Mouse (Mus musculus): Measurements from ENCODE around the gene N4bp1. TPM values are rescaled to one million over a fixed set of nuclear protein-coding genes. Genes with fewer than 3 reads are reported as not detected.

Gene N4bp1
- polyA plus RNA-seq, 1 experiment from 2014 or later: 11.9 TPM

GRCm38 (mm10) chr8:86920996-86921395, 35.9 kb upstream of the N4bp1 start:
- no peak overlapping the region for H3K4me3 ChIP-seq (ENCODE audit: low read depth, low read length)
- H3K36me3 ChIP-seq (ENCODE audit: control insufficient read depth, insufficient read depth, low read length): no peaks in the 10 kb centered on the region
- H3K9me3 ChIP-seq (ENCODE audit: control insufficient read depth, low read length): no peaks in the 10 kb centered on the region
- DNase-seq (ENCODE audit: low spot score) (no peak), ATAC-seq (ENCODE audit: low FRiP score) (no peak)
- 80% methylated on average over 5 of the region's 5 CpGs for WGBS
- no peak overlapping the region for H3K27ac ChIP-seq (ENCODE audit: low read depth, low read length)
- no peak overlapping the region for H3K9ac ChIP-seq (ENCODE audit: low read depth, low read length)
- no peak overlapping the region for H3K4me2 ChIP-seq (replicated peaks; ENCODE audit: low read depth, low read length)
- H3K4me1 ChIP-seq (replicated peaks; ENCODE audit: control insufficient read depth, insufficient read depth, low read length): no peaks in the 10 kb centered on the region
- no peaks in the 10 kb centered on the region for H3K27me3 ChIP-seq (ENCODE audit: control insufficient read depth, insufficient read depth, low read length)

- WGBS: 53% methylated on average over 7 of the region's 7 CpGs
- ATAC-seq (ENCODE audit: low FRiP score): no peak
- Histone ChIP-seq H3K27me3 (ENCODE audit: control insufficient read depth, insufficient read depth, low read length) (no peaks in the 10 kb centered on the region), H3K36me3 (ENCODE audit: control insufficient read depth, insufficient read depth, low read length) (no peaks in the 10 kb centered on the region), H3K4me2 (replicated peaks; ENCODE audit: low read depth, low read length) (no peak overlapping the region), H3K4me1 (replicated peaks; ENCODE audit: control insufficient read depth, insufficient read depth, low read length) (no peaks in the 10 kb centered on the region), H3K9me3 (ENCODE audit: control insufficient read depth, low read length) (no peaks in the 10 kb centered on the region), H3K9ac (ENCODE audit: low read depth, low read length) (no peak overlapping the region), H3K4me3 (ENCODE audit: low read depth, low read length) (no peak overlapping the region), H3K27ac (ENCODE audit: low read depth, low read length) (no peak overlapping the region)
- DNase-seq (ENCODE audit: low spot score): no peak
Observed at GRCm38 (mm10) chr8:86920455-86920854, 35.4 kb upstream of the N4bp1 start.

- ATAC-seq (ENCODE audit: low FRiP score) (no peak), DNase-seq (ENCODE audit: low spot score) (no peak)
- Histone ChIP-seq H3K27me3 (ENCODE audit: control insufficient read depth, insufficient read depth, low read length) (no peaks in the 10 kb centered on the region), H3K9me3 (ENCODE audit: control insufficient read depth, low read length) (no peaks in the 10 kb centered on the region), H3K36me3 (ENCODE audit: control insufficient read depth, insufficient read depth, low read length) (no peaks in the 10 kb centered on the region), H3K4me1 (replicated peaks; ENCODE audit: control insufficient read depth, insufficient read depth, low read length) (no peaks in the 10 kb centered on the region), H3K4me3 (ENCODE audit: low read depth, low read length) (no peak overlapping the region), H3K9ac (ENCODE audit: low read depth, low read length) (no peak overlapping the region), H3K4me2 (replicated peaks; ENCODE audit: low read depth, low read length) (no peak overlapping the region), H3K27ac (ENCODE audit: low read depth, low read length) (no peak overlapping the region)
- whole genome bisulfite sequencing: 88% methylated on average over 7 of the region's 7 CpGs
Observed at GRCm38 (mm10) chr8:86920024-86920423, 35.0 kb upstream of the N4bp1 start.

- WGBS: 84% methylated on average over 4 of the region's 4 CpGs
- Histone ChIP-seq H3K27me3 (ENCODE audit: control insufficient read depth, insufficient read depth, low read length) (no peaks in the 10 kb centered on the region), H3K36me3 (ENCODE audit: control insufficient read depth, insufficient read depth, low read length) (no peaks in the 10 kb centered on the region), H3K4me3 (ENCODE audit: low read depth, low read length) (no peak overlapping the region), H3K4me2 (replicated peaks; ENCODE audit: low read depth, low read length) (no peak overlapping the region), H3K9me3 (ENCODE audit: control insufficient read depth, low read length) (no peaks in the 10 kb centered on the region), H3K9ac (ENCODE audit: low read depth, low read length) (no peak overlapping the region), H3K4me1 (replicated peaks; ENCODE audit: control insufficient read depth, insufficient read depth, low read length) (no peaks in the 10 kb centered on the region), H3K27ac (ENCODE audit: low read depth, low read length) (no peak overlapping the region)
- ATAC-seq (ENCODE audit: low FRiP score) (no peak), DNase-seq (ENCODE audit: low spot score) (no peak)
Observed at GRCm38 (mm10) chr8:86919262-86919661, 34.2 kb upstream of the N4bp1 start.

- H3K9ac ChIP-seq (ENCODE audit: low read depth, low read length): no peak overlapping the region
- ATAC-seq (ENCODE audit: low FRiP score): no peak
- H3K9me3 ChIP-seq (ENCODE audit: control insufficient read depth, low read length): no peaks in the 10 kb centered on the region
- H3K27ac ChIP-seq (ENCODE audit: low read depth, low read length): no peak overlapping the region
- no peaks in the 10 kb centered on the region for H3K27me3 ChIP-seq (ENCODE audit: control insufficient read depth, insufficient read depth, low read length)
- H3K4me2 ChIP-seq (replicated peaks; ENCODE audit: low read depth, low read length): no peak overlapping the region
- no peak overlapping the region for H3K4me3 ChIP-seq (ENCODE audit: low read depth, low read length)
- DNase-seq (ENCODE audit: low spot score): no peak
- WGBS: 83% methylated on average over 2 of the region's 2 CpGs
- H3K36me3 ChIP-seq (ENCODE audit: control insufficient read depth, insufficient read depth, low read length): no peaks in the 10 kb centered on the region
- H3K4me1 ChIP-seq (replicated peaks; ENCODE audit: control insufficient read depth, insufficient read depth, low read length): no peaks in the 10 kb centered on the region
Observed at GRCm38 (mm10) chr8:86918093-86918492, 33.0 kb upstream of the N4bp1 start.

DNA sequence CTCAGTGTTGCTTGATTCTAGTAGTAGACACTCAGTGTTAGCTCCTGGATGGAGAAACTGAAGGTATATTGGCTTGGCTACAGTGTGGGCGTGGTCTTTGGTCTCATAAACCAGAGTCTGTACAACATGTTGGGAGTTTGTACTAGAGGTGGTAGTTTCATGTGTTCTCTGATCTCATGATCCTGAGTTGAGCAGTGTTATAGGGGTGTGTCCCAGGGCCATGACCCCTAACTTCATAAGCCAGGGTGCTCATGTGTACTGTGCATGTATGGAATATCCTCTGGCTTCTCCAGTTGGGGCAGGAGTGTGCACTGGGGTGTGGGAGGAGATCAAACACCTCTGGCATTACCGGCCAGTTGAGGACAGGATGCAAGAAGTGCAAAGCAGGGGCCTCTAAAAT, 32.6 kb upstream of the N4bp1 start:
- Histone ChIP-seq H3K4me1 (replicated peaks; ENCODE audit: control insufficient read depth, insufficient read depth, low read length) (no peaks in the 10 kb centered on the region), H3K9ac (ENCODE audit: low read depth, low read length) (no peak overlapping the region), H3K4me3 (ENCODE audit: low read depth, low read length) (no peak overlapping the region), H3K27me3 (ENCODE audit: control insufficient read depth, insufficient read depth, low read length) (no peaks in the 10 kb centered on the region), H3K36me3 (ENCODE audit: control insufficient read depth, insufficient read depth, low read length) (no peaks in the 10 kb centered on the region), H3K4me2 (replicated peaks; ENCODE audit: low read depth, low read length) (no peak overlapping the region), H3K9me3 (ENCODE audit: control insufficient read depth, low read length) (no peaks in the 10 kb centered on the region), H3K27ac (ENCODE audit: low read depth, low read length) (no peak overlapping the region)
- no peak for DNase-seq (ENCODE audit: low spot score)
- ATAC-seq (ENCODE audit: low FRiP score): no peak
- 85% methylated on average over 2 of the region's 2 CpGs for WGBS

GRCm38 (mm10) chr8:86916369-86916768, 31.3 kb upstream of the N4bp1 start:
- no peaks in the 10 kb centered on the region for H3K9me3 ChIP-seq (ENCODE audit: control insufficient read depth, low read length)
- H3K36me3 ChIP-seq (ENCODE audit: control insufficient read depth, insufficient read depth, low read length): no peaks in the 10 kb centered on the region
- 89% methylated on average over 4 of the region's 4 CpGs for WGBS
- no peak overlapping the region for H3K4me2 ChIP-seq (replicated peaks; ENCODE audit: low read depth, low read length)
- no peak overlapping the region for H3K9ac ChIP-seq (ENCODE audit: low read depth, low read length)
- no peak overlapping the region for H3K4me3 ChIP-seq (ENCODE audit: low read depth, low read length)
- H3K27me3 ChIP-seq (ENCODE audit: control insufficient read depth, insufficient read depth, low read length): no peaks in the 10 kb centered on the region
- no peak overlapping the region for H3K27ac ChIP-seq (ENCODE audit: low read depth, low read length)
- no peak for DNase-seq (ENCODE audit: low spot score)
- no peak for ATAC-seq (ENCODE audit: low FRiP score)
- no peaks in the 10 kb centered on the region for H3K4me1 ChIP-seq (replicated peaks; ENCODE audit: control insufficient read depth, insufficient read depth, low read length)

DNA sequence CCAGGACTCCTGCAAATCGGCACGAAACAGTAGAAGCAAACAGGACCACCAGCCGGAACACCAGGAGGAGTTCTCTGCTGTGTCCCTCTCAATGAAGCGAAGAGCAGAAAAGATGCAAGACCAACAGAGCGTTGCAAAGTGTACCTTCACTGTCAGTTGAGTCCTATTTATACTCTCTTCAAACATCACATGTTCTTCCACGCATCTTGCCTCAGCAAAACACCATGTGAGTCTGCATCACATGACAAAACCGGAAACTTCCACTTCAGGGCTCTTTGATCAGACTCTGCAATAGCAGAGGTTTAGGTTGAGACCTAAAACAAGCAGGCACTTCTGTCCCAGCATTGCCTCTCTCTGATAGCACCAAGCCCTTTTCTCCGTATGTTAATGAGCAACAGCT, 26.1 kb upstream of the N4bp1 start:
- Histone ChIP-seq H3K36me3 (ENCODE audit: control insufficient read depth, insufficient read depth, low read length) (no peaks in the 10 kb centered on the region), H3K27ac (ENCODE audit: low read depth, low read length) (no peak overlapping the region), H3K4me2 (replicated peaks; ENCODE audit: low read depth, low read length) (no peak overlapping the region), H3K9ac (ENCODE audit: low read depth, low read length) (no peak overlapping the region), H3K9me3 (ENCODE audit: control insufficient read depth, low read length) (no peaks in the 10 kb centered on the region), H3K4me1 (replicated peaks; ENCODE audit: control insufficient read depth, insufficient read depth, low read length) (no peaks in the 10 kb centered on the region), H3K4me3 (ENCODE audit: low read depth, low read length) (no peak overlapping the region), H3K27me3 (ENCODE audit: control insufficient read depth, insufficient read depth, low read length) (no peaks in the 10 kb centered on the region)
- WGBS: 84% methylated on average over 8 of the region's 8 CpGs
- no peak for ATAC-seq (ENCODE audit: low FRiP score)
- no peak for DNase-seq (ENCODE audit: low spot score)

- Histone ChIP-seq H3K4me1 (replicated peaks; ENCODE audit: control insufficient read depth, insufficient read depth, low read length) (no peaks in the 10 kb centered on the region), H3K4me2 (replicated peaks; ENCODE audit: low read depth, low read length) (no peak overlapping the region), H3K27me3 (ENCODE audit: control insufficient read depth, insufficient read depth, low read length) (no peaks in the 10 kb centered on the region), H3K9me3 (ENCODE audit: control insufficient read depth, low read length) (no peaks in the 10 kb centered on the region), H3K9ac (ENCODE audit: low read depth, low read length) (no peak overlapping the region), H3K36me3 (ENCODE audit: control insufficient read depth, insufficient read depth, low read length) (no peaks in the 10 kb centered on the region), H3K4me3 (ENCODE audit: low read depth, low read length) (no peak overlapping the region), H3K27ac (ENCODE audit: low read depth, low read length) (no peak overlapping the region)
- 92% methylated on average over 7 of the region's 7 CpGs for WGBS
- DNase-seq (ENCODE audit: low spot score) (no peak), ATAC-seq (ENCODE audit: low FRiP score) (no peak)
Observed at GRCm38 (mm10) chr8:86910250-86910649, 25.2 kb upstream of the N4bp1 start.

All from hindbrain, embryonic 11.5 days (tissue).